Mouse (Mus musculus) cerebellum, postnatal 4 days (tissue): ENCODE data around the gene Vsnl1.
A peak's percentile ranks its signal among the peaks of the same experiment; 100 is the strongest.

ENCODE experiments used
- DNase-seq, 2 experiments: peaks; one replicate each; pipeline ENCODE4 v3.0.0; 2022; ENCODE audit warnings: low spot score in 2 of 2, mixed read lengths in 1 of 2

Gene Vsnl1

GRCm38 (mm10) chr12:11436497-11437265, at the start of gene Vsnl1:
Vsnl1 (minus strand) TSS chr12:11436613.
- DNase-seq = peak; percentile 65 to 80

- DNase-seq = no peak
Measured at GRCm38 (mm10) chr12:11456632-11457031, 20.2 kb upstream of the Vsnl1 start.

- DNase-seq = no peak
Measured at GRCm38 (mm10) chr12:11456213-11456612, 19.8 kb upstream of the Vsnl1 start.

- peak; percentile 70 to 86 for DNase-seq
Measured at GRCm38 (mm10) chr12:11455549-11456194, 19.3 kb upstream of the Vsnl1 start, which contains the start of gene Rad51ap2. Rad51ap2 (plus strand) TSS chr12:11456079.

GRCm38 (mm10) chr12:11454146-11454545, 17.7 kb upstream of the Vsnl1 start:
- no peak for DNase-seq

- no peak for DNase-seq
Measured at GRCm38 (mm10) chr12:11437907-11438447, 1.6 kb upstream of the Vsnl1 start.

GRCm38 (mm10) chr12:11437266-11437906, 973 bp upstream of the Vsnl1 start:
- DNase-seq = peak; percentile 87 to 89

- no peak for DNase-seq
Measured at GRCm38 (mm10) chr12:11436023-11436350, 426 bp downstream of the Vsnl1 start.

GRCm38 (mm10) chr12:11435246-11436022, 979 bp downstream of the Vsnl1 start:
- no peak for DNase-seq

GRCm38 (mm10) chr12:11434446-11434845, 2.0 kb downstream of the Vsnl1 start:
- no peak for DNase-seq

- DNase-seq = no peak
Measured at GRCm38 (mm10) chr12:11433716-11434115, 2.7 kb downstream of the Vsnl1 start.

GRCm38 (mm10) chr12:11433126-11433525, 3.3 kb downstream of the Vsnl1 start:
- DNase-seq = no peak

GRCm38 (mm10) chr12:11427396-11427795, 9.0 kb downstream of the Vsnl1 start:
- no peak for DNase-seq

- no peak for DNase-seq
Measured at GRCm38 (mm10) chr12:11418112-11418511, 18.3 kb downstream of the Vsnl1 start.

GRCm38 (mm10) chr12:11407679-11408078, 28.7 kb downstream of the Vsnl1 start:
- DNase-seq = no peak

GRCm38 (mm10) chr12:11398791-11399190, 37.6 kb downstream of the Vsnl1 start:
- DNase-seq = no peak

GRCm38 (mm10) chr12:11397029-11397428, 39.4 kb downstream of the Vsnl1 start:
- DNase-seq = no peak

- DNase-seq = no peak
Measured at GRCm38 (mm10) chr12:11395470-11395869, 40.9 kb downstream of the Vsnl1 start.

- DNase-seq = no peak
Measured at GRCm38 (mm10) chr12:11392525-11392924, 43.9 kb downstream of the Vsnl1 start.

- DNase-seq = peak in 1 of 2 experiments; percentile 63
Measured at GRCm38 (mm10) chr12:11391244-11391949, 45.0 kb downstream of the Vsnl1 start.

GRCm38 (mm10) chr12:11389141-11389540, 47.3 kb downstream of the Vsnl1 start:
- DNase-seq = no peak
